Mouse (Mus musculus) forebrain, postnatal 0 days (tissue): Measurements from ENCODE around the gene 2900026A02Rik. TPM values are rescaled to one million over a fixed set of nuclear protein-coding genes. Genes with fewer than 3 reads are reported as not detected.

Experiments
- ATAC-seq: fragments of 200-750 bp; cut with Nextera tagmentation; 2 replicates; pipeline ENCODE4 v1.8.0; 2017; ENCODE audit warnings: mild to moderate bottlenecking, moderate library complexity
- DNase-seq: peaks from one replicate; pipeline ENCODE4 v3.0.0-alpha.2; 2015
- H3K27ac ChIP-seq: fragments of 300-500 bp; sonication (generic); 2 replicates; pipeline ENCODE4 v1.5.1; 2014; ENCODE audit warnings: low read depth, mild to moderate bottlenecking, antibody characterized with exemption, low read length, moderate library complexity, mixed read lengths
- H3K27me3 ChIP-seq: fragments of 300-500 bp; sonication (generic); 2 replicates; pipeline ENCODE4 v1.6.1; 2014; ENCODE audit warnings: mild to moderate bottlenecking, low read length, mixed read lengths; ENCODE audit not compliant: insufficient read depth
- H3K36me3 ChIP-seq: fragments of 300-500 bp; sonication (generic); 2 replicates; pipeline ENCODE4 v1.6.1; 2014; ENCODE audit warnings: mild to moderate bottlenecking, moderate library complexity; ENCODE audit not compliant: insufficient read depth
- H3K4me1 ChIP-seq: fragments of 300-500 bp; sonication (generic); 2 replicates; pipeline ENCODE4 v1.6.1; 2014; ENCODE audit warnings: antibody characterized with exemption; ENCODE audit not compliant: insufficient read depth
- H3K4me2 ChIP-seq: fragments of 300-500 bp; sonication (generic); 2 replicates; pipeline ENCODE4 v1.6.1; 2014; ENCODE audit warnings: low read depth, mild to moderate bottlenecking, moderate library complexity
- H3K4me3 ChIP-seq: fragments of 300-500 bp; sonication (generic); 2 replicates; pipeline ENCODE4 v1.5.1; 2014; ENCODE audit warnings: low read depth, low read length, mixed read lengths
- H3K9ac ChIP-seq: fragments of 300-500 bp; sonication (generic); 2 replicates; pipeline ENCODE4 v1.6.1; 2014; ENCODE audit warnings: mild to moderate bottlenecking
- H3K9me3 ChIP-seq: fragments of 300-500 bp; sonication (generic); 2 replicates; pipeline ENCODE4 v1.6.1; 2016; ENCODE audit warnings: low read length
- CTCF ChIP-seq: sonication (generic); IDR thresholded peaks from 2 replicates; pipeline ENCODE4 v1.5.1; 2016; ENCODE audit warnings: antibody characterized with exemption, control low read depth, low read depth
- WGBS: fragments of 180-500 bp; shearing (Covaris S2); extraction: QIAGEN DNeasy Blood & Tissue Kit; methylation state at CpG from one replicate; pipeline ENCODE4 v1.1.7; 2014; 5-methylcytosine and 5-hydroxymethylcytosine counted together
- polyA plus RNA-seq: library from polyadenylated mRNA; unstranded; fragments of >200 nt; fragmentation: Nextera tagmentation; extraction: Ambion mirVana; gene quantifications from 2 replicates; pipeline ENCODE4 v1.2.1, GENCODE M21; 2015
- total RNA-seq: library from RNA; depleted of rRNA; stranded (reverse); fragments of >200 nt; gene quantifications from 2 replicates; pipeline ENCODE4 v1.2.3, GENCODE M21; 2014

Gene 2900026A02Rik
- total and polyA plus RNA-seq, 2 experiments from 2014 or later, result 3.3 to 10.9 TPM

- H3K9me3 ChIP-seq, result no peaks in the 10 kb centered on the region
- peak overlapping the region; percentile 29; the same call in 1 of the 2 replicates for H3K27ac ChIP-seq
- H3K9ac ChIP-seq, result 0 out of 2 replicates have a peak overlapping the region, but pooled peaks have one; percentile 1
- TF ChIP-seq CTCF, result no peak
- peak; percentile 36; the same call in 1 of the 2 replicates for ATAC-seq
- H3K27me3 ChIP-seq, result no peaks in the 10 kb centered on the region
- H3K36me3 ChIP-seq, result no peaks in the 10 kb centered on the region
- no peak overlapping the region for H3K4me3 ChIP-seq
- DNase-seq, result no peak
- H3K4me2 ChIP-seq, result no peak overlapping the region
- 0 out of 2 replicates have a peak, but pooled peaks cover 3% of the 10 kb centered on the region for H3K4me1 ChIP-seq
- 21% methylated on average over 13 of the region's 13 CpGs for WGBS
These were observed 88.4 kb downstream of the 2900026A02Rik start for GRCm38 (mm10) chr5:113132635-113133041.

- DNase-seq, result no peak
- ATAC-seq, result no peak
- H3K27ac ChIP-seq, result no peak overlapping the region
- H3K9me3 ChIP-seq, result no peaks in the 10 kb centered on the region
- H3K9ac ChIP-seq, result no peak overlapping the region
- no peaks in the 10 kb centered on the region for H3K36me3 ChIP-seq
- no peak overlapping the region for H3K4me3 ChIP-seq
- no peaks in the 10 kb centered on the region for H3K4me1 ChIP-seq
- no peaks in the 10 kb centered on the region for H3K27me3 ChIP-seq
- TF ChIP-seq CTCF, result no peak
- WGBS, result 72% methylated on average over 4 of the region's 4 CpGs
- no peak overlapping the region for H3K4me2 ChIP-seq
These were observed 92.6 kb downstream of the 2900026A02Rik start for GRCm38 (mm10) chr5:113128426-113128825.

- Histone ChIP-seq H3K36me3 (no peaks in the 10 kb centered on the region), H3K4me2 (no peak overlapping the region), H3K9me3 (no peaks in the 10 kb centered on the region), H3K4me1 (peaks cover 10% of the 10 kb centered on the region; the same call in 1 of the 2 replicates), H3K27ac (no peak overlapping the region), H3K27me3 (no peaks in the 10 kb centered on the region), H3K9ac (no peak overlapping the region), H3K4me3 (no peak overlapping the region)
- 84% methylated on average over 12 of the region's 12 CpGs for WGBS
- 0 out of 2 replicates have a peak, but pooled peaks have one; percentile 42 for ATAC-seq
- TF ChIP-seq CTCF, result no peak
- DNase-seq, result peak; percentile 56
These were observed 94.6 kb downstream of the 2900026A02Rik start for GRCm38 (mm10) chr5:113126476-113126875.

- no peak for DNase-seq
- Histone ChIP-seq H3K36me3 (no peaks in the 10 kb centered on the region), H3K4me2 (no peak overlapping the region), H3K9ac (no peak overlapping the region), H3K4me1 (peaks cover 10% of the 10 kb centered on the region; the same call in 1 of the 2 replicates), H3K27me3 (no peaks in the 10 kb centered on the region), H3K27ac (no peak overlapping the region), H3K9me3 (no peaks in the 10 kb centered on the region), H3K4me3 (no peak overlapping the region)
- 65% methylated on average over 10 of the region's 10 CpGs for WGBS
- no peak for ATAC-seq
- TF ChIP-seq CTCF, result no peak
These were observed 97.3 kb downstream of the 2900026A02Rik start for GRCm38 (mm10) chr5:113123693-113124092.

GRCm38 (mm10) chr5:113122326-113123054, 98.5 kb downstream of the 2900026A02Rik start:
- TF ChIP-seq CTCF, result no peak

GRCm38 (mm10) chr5:113121591-113121875, 99.5 kb downstream of the 2900026A02Rik start:
- Histone ChIP-seq H3K27ac (no peak overlapping the region), H3K4me2 (no peak overlapping the region), H3K9me3 (no peaks in the 10 kb centered on the region), H3K4me1 (peaks cover 10% of the 10 kb centered on the region; the same call in 1 of the 2 replicates), H3K36me3 (no peaks in the 10 kb centered on the region), H3K27me3 (no peaks in the 10 kb centered on the region), H3K9ac (no peak overlapping the region), H3K4me3 (no peak overlapping the region)
- 79% methylated on average over 6 of the region's 6 CpGs for WGBS
- no peak for DNase-seq
- no peak for ATAC-seq
- no peak for TF ChIP-seq CTCF

More at GRCm38 (mm10) chr5:113122326-113123054, 98.5 kb downstream of the 2900026A02Rik start:
- H3K4me1 ChIP-seq, result peaks cover 10% of the 10 kb centered on the region; the same call in 1 of the 2 replicates
- H3K27ac ChIP-seq, result no peak overlapping the region
- no peak overlapping the region for H3K4me3 ChIP-seq
- H3K4me2 ChIP-seq, result no peak overlapping the region
- H3K36me3 ChIP-seq, result no peaks in the 10 kb centered on the region
- no peaks in the 10 kb centered on the region for H3K27me3 ChIP-seq
- no peak overlapping the region for H3K9ac ChIP-seq
- 54% methylated on average over 12 of the region's 12 CpGs for WGBS
- ATAC-seq, result no peak
- no peak for DNase-seq
- no peaks in the 10 kb centered on the region for H3K9me3 ChIP-seq
